Mouse (Mus musculus): ENCODE results near the gene Dst.

DNA sequence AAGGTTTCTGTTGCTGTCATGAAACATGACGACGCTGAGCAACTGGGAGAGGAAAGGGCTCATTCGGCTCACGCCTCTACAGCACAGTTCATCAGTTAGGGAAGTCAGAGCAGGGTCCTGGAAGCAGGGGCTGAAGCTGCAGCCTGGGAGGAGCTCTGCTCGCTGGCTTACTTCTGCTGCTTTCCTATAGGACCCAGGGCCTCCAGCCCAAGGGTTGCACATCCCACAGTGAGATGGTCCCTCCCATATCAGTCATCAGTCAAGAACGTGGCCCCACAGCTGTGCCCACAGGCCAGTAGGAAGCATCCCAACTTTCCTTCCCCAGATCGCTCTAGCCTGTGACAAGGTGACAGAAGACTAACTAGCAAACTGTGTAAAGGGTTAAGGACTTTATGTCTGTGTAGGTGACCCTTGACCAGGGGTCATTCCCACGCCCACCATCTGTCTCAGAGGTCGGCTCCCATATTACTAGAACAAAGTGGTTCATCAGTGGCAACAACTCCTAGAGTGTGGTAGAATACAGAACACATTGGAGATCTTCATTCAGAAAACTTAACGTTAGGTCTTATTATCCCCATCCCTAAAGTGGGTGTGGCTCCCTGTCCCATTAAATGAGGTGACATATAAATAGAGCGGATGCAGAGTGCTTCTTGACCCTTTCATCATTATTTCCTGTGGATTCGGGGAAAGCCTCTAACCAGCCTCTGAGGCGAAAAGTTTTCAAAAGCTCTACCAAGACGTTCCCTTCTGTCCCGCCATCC, 219.9 kb downstream of the Dst start:
- TF ChIP-seq CTCF (conservative IDR thresholded peaks at IDR 0.05; ENCODE audit: insufficient read depth, insufficient read length, low read depth, low read length) (no peak), POLR2A (IDR thresholded peaks at IDR 0.05; ENCODE audit: low read depth, low read length) (no peak)

All from kidney, adult 2 months (tissue).